Mouse (Mus musculus): ENCODE data around the gene Stard5. TPM values are rescaled to one million over a fixed set of nuclear protein-coding genes. Genes with fewer than 3 reads are reported as not detected.

The Stard5 gene
- polyA plus RNA-seq (2012; rRNA removed), result 39.3 and 41.3 TPM in 2 replicates

GRCm38 (mm10) chr7:83631828-83632681 is at the start of gene Stard5:
Gene Stard5, plus strand, starts transcription at chr7:83631959.

GRCm38 (mm10) chr7:83584639-83585471 is 46.9 kb upstream of the Stard5 start, which contains the start of gene Tmc3:
Gene Tmc3, plus strand, starts transcription at chr7:83584927.

Other genes with a start within 250 kb of the Stard5 start
- 0.04 and 0.06 TPM in 2 replicates for gene Tmc3, start 47.0 kb upstream of the Stard5 start, polyA plus RNA-seq (2012; rRNA removed)
- 7.7 and 7.8 TPM in 2 replicates for gene Il16, start 113.8 kb downstream of the Stard5 start, polyA plus RNA-seq (2012; rRNA removed)
- 0.03 TPM in 1 of 2 replicates, not detected in the other for gene Cfap161, start 162.9 kb downstream of the Stard5 start, polyA plus RNA-seq (2012; rRNA removed)